Mouse (Mus musculus) midbrain, embryonic 10.5 days (tissue): ENCODE measurements at regions not wholly inside any gene's neighbourhood (a gene's known extent, or its start where the extent isn't known, plus 50 kb on each side); places are given as distances from the start of the nearest gene placed in this dataset.

Source experiments
- DNase-seq: peaks from one replicate; pipeline ENCODE4 v3.0.0-alpha.2; 2017; ENCODE audit warnings: low spot score
- H3K27ac ChIP-seq: fragments of 300-500 bp; sonication (generic); replicated peaks from 2 replicates; pipeline ENCODE4 v1.5.1; 2016; ENCODE audit warnings: mild to moderate bottlenecking
- H3K27me3 ChIP-seq: fragments of 300-500 bp; sonication (generic); 2 replicates; pipeline ENCODE4 v1.6.1; 2016; ENCODE audit warnings: low read depth, mild to moderate bottlenecking; ENCODE audit not compliant: poor library complexity, severe bottlenecking
- H3K36me3 ChIP-seq: fragments of 300-500 bp; sonication (generic); 2 replicates; pipeline ENCODE4 v1.6.1; 2016; ENCODE audit warnings: mild to moderate bottlenecking, moderate library complexity
- H3K4me1 ChIP-seq: fragments of 300-500 bp; sonication (generic); 2 replicates; pipeline ENCODE4 v1.6.1; 2016
- H3K4me3 ChIP-seq: fragments of 300-500 bp; sonication (generic); 2 replicates; pipeline ENCODE4 v1.5.1; 2016; ENCODE audit warnings: mild to moderate bottlenecking, moderate library complexity
- H3K9me3 ChIP-seq: fragments of 300-500 bp; sonication (generic); replicated peaks from 2 replicates; pipeline ENCODE4 v1.6.1; 2016; ENCODE audit warnings: mild to moderate bottlenecking
- WGBS: fragments of 180-500 bp; shearing (Covaris S2); methylation state at CpG from one replicate; pipeline ENCODE4 v1.1.7; 2016; 5-methylcytosine and 5-hydroxymethylcytosine counted together

- H3K27me3 ChIP-seq: no peaks in the 10 kb centered on the region
- DNase-seq: no peak
- no peaks in the 10 kb centered on the region for H3K9me3 ChIP-seq
- no peak overlapping the region for H3K27ac ChIP-seq
- no peaks in the 10 kb centered on the region for H3K36me3 ChIP-seq
- peaks cover 6% of the 10 kb centered on the region; the same call in 1 of the 2 replicates for H3K4me1 ChIP-seq
- WGBS: 90% methylated on average over 5 of the region's 5 CpGs
- H3K4me3 ChIP-seq: no peak overlapping the region
These were observed 332.5 kb downstream of the Sorl1 start for GRCm38 (mm10) chr9:41791501-41792172.

DNA sequence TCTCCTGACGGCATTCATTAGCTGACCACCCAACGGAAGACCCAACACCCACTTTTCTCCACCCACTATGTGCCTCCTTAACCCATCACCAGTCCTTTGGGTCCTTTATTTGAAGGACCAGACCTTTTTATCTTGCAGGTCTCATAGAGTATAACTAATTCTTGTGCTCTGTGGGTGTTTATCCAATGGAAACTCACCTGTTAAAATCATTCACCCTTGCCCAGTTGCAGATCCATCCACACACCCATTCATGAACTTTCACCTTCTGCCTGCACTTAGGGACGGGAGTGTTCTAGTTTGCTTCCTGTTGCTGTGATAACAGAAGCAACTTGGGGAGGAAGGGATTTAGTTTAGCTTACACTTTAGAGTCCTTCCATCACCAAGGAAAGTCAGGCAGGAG lies 339.0 kb downstream of the Sorl1 start:
- Histone ChIP-seq H3K27ac (no peak overlapping the region), H3K27me3 (no peaks in the 10 kb centered on the region), H3K36me3 (no peaks in the 10 kb centered on the region), H3K4me3 (no peak overlapping the region), H3K9me3 (peaks cover 10% of the 10 kb centered on the region), H3K4me1 (no peaks in the 10 kb centered on the region)
- no peak for DNase-seq
- 74% methylated on average over 3 of the region's 3 CpGs for WGBS

DNA sequence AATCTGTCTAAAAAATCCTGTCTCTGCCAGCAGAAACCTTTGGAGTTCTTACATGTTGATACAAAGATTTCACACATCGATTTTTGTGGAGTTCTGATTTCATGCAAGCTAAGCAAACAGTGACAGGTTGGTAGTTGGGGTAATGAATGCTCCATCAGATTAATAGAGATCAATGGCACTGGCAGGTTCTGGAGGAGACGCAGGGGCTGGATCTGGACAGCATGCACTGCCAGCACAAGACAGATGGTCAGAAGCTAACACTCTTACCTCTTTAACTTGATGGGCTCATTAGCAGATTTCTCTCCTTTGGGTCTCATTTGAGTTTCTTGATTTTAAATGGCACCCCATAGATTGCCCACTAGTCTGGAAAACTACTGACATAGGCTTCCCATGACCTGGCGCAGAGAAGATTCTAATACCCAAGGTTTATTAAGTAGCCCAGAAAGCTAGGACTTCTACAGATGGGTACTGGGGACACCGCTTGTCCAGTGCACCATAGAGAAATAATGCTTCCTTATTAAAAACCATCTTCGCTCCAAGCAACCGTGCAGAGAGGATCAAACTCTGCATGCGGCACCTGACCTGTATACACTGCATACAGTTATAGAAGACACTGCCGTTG lies 351.7 kb downstream of the Sorl1 start:
- 93% methylated on average over 8 of the region's 8 CpGs for WGBS
- Histone ChIP-seq H3K27ac (no peak overlapping the region), H3K9me3 (no peaks in the 10 kb centered on the region), H3K36me3 (no peaks in the 10 kb centered on the region), H3K27me3 (no peaks in the 10 kb centered on the region; the same call in 1 of the 2 replicates), H3K4me3 (no peak overlapping the region), H3K4me1 (no peaks in the 10 kb centered on the region)
- DNase-seq: no peak

GRCm38 (mm10) chr9:41771276-41771675 lies 352.8 kb downstream of the Sorl1 start:
- Histone ChIP-seq H3K27me3 (no peaks in the 10 kb centered on the region; the same call in 1 of the 2 replicates), H3K9me3 (no peaks in the 10 kb centered on the region), H3K4me1 (peaks cover 4% of the 10 kb centered on the region), H3K4me3 (no peak overlapping the region), H3K27ac (no peak overlapping the region), H3K36me3 (no peaks in the 10 kb centered on the region)
- no peak for DNase-seq
- WGBS: 91% methylated on average over 1 of the region's 1 CpGs

DNA sequence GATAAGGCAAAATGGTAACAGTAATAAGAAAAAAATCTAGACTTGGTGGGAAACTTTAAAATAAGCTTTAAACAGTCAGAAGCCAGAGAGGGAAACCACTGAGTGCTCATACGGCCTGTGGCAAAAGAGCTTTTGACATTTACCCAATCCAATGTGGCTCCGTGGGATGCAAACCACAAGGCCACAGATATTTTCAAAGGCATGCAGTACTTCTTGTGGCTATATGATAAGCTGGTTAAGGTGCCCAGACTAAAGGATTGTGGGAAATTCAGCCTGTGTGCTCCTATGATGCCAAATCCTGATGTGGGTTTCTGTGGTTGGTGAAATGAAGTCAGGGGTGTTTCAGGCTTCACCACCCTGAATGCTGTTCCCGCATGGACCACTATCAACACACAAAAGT lies 355.8 kb downstream of the Sorl1 start:
- Histone ChIP-seq H3K9me3 (no peaks in the 10 kb centered on the region), H3K4me3 (no peak overlapping the region), H3K36me3 (no peaks in the 10 kb centered on the region), H3K27ac (no peak overlapping the region), H3K27me3 (no peaks in the 10 kb centered on the region; the same call in 1 of the 2 replicates), H3K4me1 (peaks cover 6% of the 10 kb centered on the region)
- no peak for DNase-seq
- WGBS: 97% methylated on average over 3 of the region's 3 CpGs

DNA sequence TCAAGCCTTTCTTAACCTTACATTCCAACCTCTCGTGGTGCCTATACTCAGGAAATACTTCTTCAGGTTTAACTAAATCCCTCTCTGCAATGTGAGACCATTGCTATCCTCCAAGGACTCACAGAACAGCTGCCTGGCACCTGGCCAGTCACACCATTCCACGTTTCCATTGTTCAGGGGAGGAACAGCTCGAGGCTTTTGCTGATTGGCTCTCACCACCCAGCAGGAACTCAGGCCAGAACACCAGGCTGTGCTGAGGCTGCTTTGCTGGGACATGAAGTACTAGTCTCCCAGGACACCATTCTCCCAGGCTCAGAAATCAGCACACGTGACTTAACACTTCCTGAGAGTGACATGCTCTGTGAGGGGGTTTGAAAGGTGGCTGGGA lies 357.6 kb downstream of the Sorl1 start:
- Histone ChIP-seq H3K4me1 (peaks cover 6% of the 10 kb centered on the region), H3K27me3 (no peaks in the 10 kb centered on the region; the same call in 1 of the 2 replicates), H3K27ac (peak overlapping the region; percentile 53), H3K4me3 (no peak overlapping the region), H3K36me3 (no peaks in the 10 kb centered on the region), H3K9me3 (no peaks in the 10 kb centered on the region)
- no peak for DNase-seq
- WGBS: 36% methylated on average over 4 of the region's 4 CpGs

DNA sequence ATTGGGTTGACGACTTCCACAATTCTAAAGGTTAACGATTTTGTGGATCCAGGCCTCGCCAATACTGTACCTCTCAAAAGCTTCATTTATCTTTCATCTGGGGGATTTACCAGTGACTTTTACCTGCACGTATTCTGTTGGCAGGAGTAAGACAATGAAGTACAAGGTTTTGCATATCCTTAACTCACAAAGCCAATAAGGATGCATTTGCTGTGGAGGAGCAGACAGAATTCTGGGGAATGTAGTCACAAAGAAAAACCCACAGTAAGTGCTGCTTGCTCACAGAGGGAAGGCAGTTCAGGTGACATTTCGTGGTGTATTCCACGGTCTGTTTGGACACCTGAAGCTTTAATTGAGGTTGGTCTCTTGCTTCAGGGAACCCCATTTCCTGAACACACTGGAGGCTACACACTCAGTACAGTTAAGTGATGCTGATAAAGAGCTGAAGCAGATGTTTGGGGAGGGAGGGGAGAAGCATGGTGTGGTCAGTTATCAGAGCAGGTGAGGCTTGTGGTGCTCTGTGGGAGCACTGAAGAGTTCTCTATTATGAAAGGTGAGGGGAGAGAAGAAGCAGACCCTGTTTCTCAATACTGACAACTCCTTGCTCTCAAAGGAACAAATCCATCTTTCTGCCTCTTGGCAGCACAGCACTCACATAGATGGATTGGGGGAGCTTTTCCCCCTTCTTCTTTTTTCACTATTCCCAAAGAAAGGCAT lies 358.1 kb downstream of the Sorl1 start:
- Histone ChIP-seq H3K4me1 (peaks cover 6% of the 10 kb centered on the region), H3K4me3 (no peak overlapping the region), H3K9me3 (no peaks in the 10 kb centered on the region), H3K36me3 (no peaks in the 10 kb centered on the region), H3K27me3 (no peaks in the 10 kb centered on the region; the same call in 1 of the 2 replicates), H3K27ac (peak overlapping the region; percentile 53)
- 88% methylated on average over 6 of the region's 6 CpGs for WGBS
- no peak for DNase-seq

DNA sequence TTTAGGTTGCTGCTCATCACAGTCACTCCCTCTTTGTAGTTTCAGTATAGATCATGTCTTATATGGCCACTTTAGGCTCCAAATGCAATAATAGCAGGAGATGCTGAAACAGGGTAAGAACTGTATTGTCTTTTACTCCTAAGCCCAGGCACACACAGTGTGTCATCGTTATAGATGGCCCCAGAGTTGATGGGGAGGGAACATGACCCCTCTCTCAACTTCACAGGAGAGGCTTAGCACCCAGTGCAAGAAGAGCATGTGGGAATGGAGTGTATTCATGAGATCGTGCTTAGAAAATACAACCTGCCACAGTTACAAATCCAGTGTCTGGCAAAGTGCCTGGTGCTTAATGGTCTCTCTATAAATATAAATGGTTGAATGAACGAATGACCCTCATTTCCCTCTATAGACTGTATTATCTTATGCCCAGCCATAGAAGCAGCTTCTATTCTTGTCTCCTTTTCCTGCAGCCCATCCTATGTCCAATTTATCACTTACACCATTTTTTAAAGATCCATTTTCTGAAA lies 363.0 kb downstream of the Sorl1 start:
- no peaks in the 10 kb centered on the region for H3K36me3 ChIP-seq
- no peak overlapping the region for H3K4me3 ChIP-seq
- H3K9me3 ChIP-seq: no peaks in the 10 kb centered on the region
- no peaks in the 10 kb centered on the region for H3K27me3 ChIP-seq
- DNase-seq: no peak
- 84% methylated on average over 3 of the region's 3 CpGs for WGBS
- H3K27ac ChIP-seq: no peak overlapping the region
- peaks cover under 1% of the 10 kb centered on the region; the same call in 1 of the 2 replicates for H3K4me1 ChIP-seq

- H3K27ac ChIP-seq: no peak overlapping the region
- no peak for DNase-seq
These were observed 369.6 kb downstream of the Sorl1 start for GRCm38 (mm10) chr9:41754434-41755002.

DNA sequence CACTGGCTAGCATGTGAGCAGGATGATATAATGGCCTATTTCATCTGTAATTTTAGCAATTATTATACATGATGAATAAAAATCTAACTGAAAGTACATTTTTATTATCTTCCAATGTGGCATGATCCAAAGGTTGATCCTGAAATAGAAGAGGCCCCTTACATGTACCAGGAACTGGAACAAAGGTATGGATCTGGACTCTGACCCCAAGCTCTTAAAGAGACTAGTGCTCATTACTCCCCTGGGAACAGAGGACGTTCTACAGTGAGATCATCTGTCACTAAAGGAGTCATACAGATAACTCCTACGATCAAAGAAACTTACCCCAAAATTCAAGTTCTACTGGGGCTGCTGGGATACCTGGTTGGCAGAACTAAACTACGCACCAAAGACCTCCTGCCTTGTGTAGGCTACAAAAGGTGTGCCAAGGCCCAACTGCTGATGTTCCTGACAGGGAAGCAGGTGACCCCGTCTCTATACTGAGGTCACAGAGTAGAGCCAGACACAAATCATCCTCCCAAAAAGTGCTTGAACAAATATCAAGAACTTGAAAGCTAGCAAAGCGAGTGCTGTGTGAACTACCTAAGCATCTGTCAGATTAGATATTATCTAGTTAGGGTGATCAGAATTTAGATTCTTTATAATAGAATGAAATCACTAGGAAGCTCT lies 378.0 kb downstream of the Sorl1 start:
- 91% methylated on average over 5 of the region's 5 CpGs for WGBS
- no peak for DNase-seq

More at GRCm38 (mm10) chr9:41754434-41755002, 369.6 kb downstream of the Sorl1 start:
- H3K36me3 ChIP-seq: no peaks in the 10 kb centered on the region
- no peaks in the 10 kb centered on the region for H3K9me3 ChIP-seq
- H3K27me3 ChIP-seq: no peaks in the 10 kb centered on the region
- H3K4me3 ChIP-seq: no peak overlapping the region
- no peaks in the 10 kb centered on the region for H3K4me1 ChIP-seq
- 84% methylated on average over 6 of the region's 6 CpGs for WGBS

GRCm38 (mm10) chr9:41741500-41741899 lies 382.6 kb downstream of the Sorl1 start:
- H3K36me3 ChIP-seq: no peaks in the 10 kb centered on the region
- no peak overlapping the region for H3K4me3 ChIP-seq
- H3K9me3 ChIP-seq: no peaks in the 10 kb centered on the region
- no peak overlapping the region for H3K27ac ChIP-seq
- no peaks in the 10 kb centered on the region for H3K27me3 ChIP-seq
- WGBS: 91% methylated on average over 5 of the region's 5 CpGs
- H3K4me1 ChIP-seq: peaks cover 19% of the 10 kb centered on the region
- no peak for DNase-seq

More for the DNA sequence above, 378.0 kb downstream of the Sorl1 start:
- Histone ChIP-seq H3K4me1 (no peaks in the 10 kb centered on the region), H3K27ac (no peak overlapping the region), H3K4me3 (no peak overlapping the region), H3K9me3 (no peaks in the 10 kb centered on the region), H3K36me3 (no peaks in the 10 kb centered on the region), H3K27me3 (no peaks in the 10 kb centered on the region)

- no peak for DNase-seq
- WGBS: 91% methylated on average over 8 of the region's 8 CpGs
- H3K4me3 ChIP-seq: no peak overlapping the region
- no peaks in the 10 kb centered on the region for H3K9me3 ChIP-seq
- no peaks in the 10 kb centered on the region for H3K27me3 ChIP-seq
- H3K4me1 ChIP-seq: peaks cover 24% of the 10 kb centered on the region
- H3K27ac ChIP-seq: no peak overlapping the region
- H3K36me3 ChIP-seq: no peaks in the 10 kb centered on the region
These were observed 383.6 kb downstream of the Sorl1 start for GRCm38 (mm10) chr9:41740536-41740935.
